9 mouse cellular contexts compared by ENCODE assay signal in genomic region chr8:107065511-107066496, GRCm38 (mm10). TPM values are rescaled to one million over a fixed set of nuclear protein-coding genes. Genes with fewer than 3 reads are reported as not detected.
DNase-seq lines count a peak whose midpoint lies in the region; ATAC-seq and TF ChIP-seq lines count a peak whose summit lies in the region.
"Had no signal": no experiment of that assay in that cellular context is flagged by ENCODE, and none has a peak within 500 bp of the region (broad histone marks: within the 10 kb centered on the region; RNA-seq: fewer than 3 reads in every experiment).

Gene Tmed6, minus strand, starts transcription at chr8:107065644.

- peaks cover 8% of the 10 kb centered on the region for H3K4me1 ChIP-seq in testis, adult 2 months (ENCODE audit: control insufficient read depth, insufficient read depth, low read length)
- peaks cover 6% of the 10 kb centered on the region; the same call in 1 of the 2 replicates for H3K4me1 ChIP-seq in kidney, adult 2 months (ENCODE audit: control insufficient read depth, insufficient read depth, low read length)
- no peaks in the 10 kb centered on the region for H3K4me1 ChIP-seq in lung, adult 2 months (ENCODE audit: control insufficient read depth, insufficient read depth, low read length)
- H3K4me1 ChIP-seq in forebrain, embryonic 11.5 days (replicated peaks; ENCODE audit: control insufficient read depth, insufficient read depth, low read length) = no peaks in the 10 kb centered on the region
- H3K4me1 ChIP-seq in midbrain, embryonic 11.5 days (ENCODE audit: control insufficient read depth, insufficient read depth, low read length) = no peaks in the 10 kb centered on the region

- H3K4me3 ChIP-seq in testis, adult 2 months (ENCODE audit: control insufficient read depth, low read depth, low read length) = no peak within 1 kb of the TSS
- H3K4me3 ChIP-seq in kidney, adult 2 months (ENCODE audit: insufficient read depth, low read depth, low read length) = no peak within 1 kb of the TSS
- H3K4me3 ChIP-seq in lung, adult 2 months (replicated peaks; ENCODE audit: extremely low read depth, low read depth, low read length) = no peak within 1 kb of the TSS
- no peak within 1 kb of the TSS for H3K4me3 ChIP-seq in forebrain, embryonic 11.5 days (ENCODE audit: low read depth, low read length)
- H3K4me3 ChIP-seq in midbrain, embryonic 11.5 days (ENCODE audit: low read depth, low read length) = no peak within 1 kb of the TSS
- H3K4me3 ChIP-seq: myocyte had no signal

- no peak within 1 kb of the TSS for H3K27ac ChIP-seq in testis, adult 2 months (ENCODE audit: control insufficient read depth, insufficient read depth, low read depth, low read length)
- peak within 1 kb of the TSS; percentile 18 for H3K27ac ChIP-seq in kidney, adult 2 months (ENCODE audit: insufficient read depth, low read depth, low read length)
- no peak within 1 kb of the TSS for H3K27ac ChIP-seq in forebrain, embryonic 11.5 days (ENCODE audit: low read depth, low read length)
- no peak within 1 kb of the TSS for H3K27ac ChIP-seq in midbrain, embryonic 11.5 days (ENCODE audit: low read depth, low read length)

- no peak for TF ChIP-seq CTCF in testis, adult 2 months (IDR thresholded peaks at IDR 0.05; ENCODE audit: control insufficient read depth, insufficient read depth, insufficient replicate concordance, low read depth, low read length)
- TF ChIP-seq CTCF in kidney, adult 2 months (conservative IDR thresholded peaks at IDR 0.05; ENCODE audit: insufficient read depth, insufficient read length, low read depth, low read length) = no peak
- TF ChIP-seq CTCF in lung, adult 2 months (IDR thresholded peaks at IDR 0.05; ENCODE audit: insufficient read depth, low read length) = no peak

- TF ChIP-seq POLR2A in testis, adult 2 months (IDR thresholded peaks at IDR 0.05; ENCODE audit: control insufficient read depth, low read depth, low read length) = no peak
- TF ChIP-seq POLR2A in kidney, adult 2 months (IDR thresholded peaks at IDR 0.05; ENCODE audit: low read depth, low read length) = no peak
- no peak for TF ChIP-seq POLR2A in lung, adult 2 months (IDR thresholded peaks at IDR 0.05; ENCODE audit: borderline replicate concordance, extremely low read depth, low read depth, low read length)

- H3K27me3 ChIP-seq in testis, adult 2 months (ENCODE audit: control insufficient read depth, insufficient read depth, low read length) = no peaks in the 10 kb centered on the region
- H3K27me3 ChIP-seq in kidney, adult 2 months (replicated peaks; ENCODE audit: control insufficient read depth, insufficient read depth, low read length) = no peaks in the 10 kb centered on the region
- no peaks in the 10 kb centered on the region for H3K27me3 ChIP-seq in forebrain, embryonic 11.5 days (ENCODE audit: control insufficient read depth, insufficient read depth, low read length)
- no peaks in the 10 kb centered on the region for H3K27me3 ChIP-seq in midbrain, embryonic 11.5 days (ENCODE audit: control insufficient read depth, insufficient read depth, low read length)

- H3K36me3 ChIP-seq in testis, adult 2 months (ENCODE audit: control insufficient read depth, insufficient read depth, low read length) = no peaks in the 10 kb centered on the region
- no peaks in the 10 kb centered on the region for H3K36me3 ChIP-seq in kidney, adult 2 months (ENCODE audit: control insufficient read depth, insufficient read depth, low read length)
- H3K36me3 ChIP-seq in forebrain, embryonic 11.5 days (ENCODE audit: control insufficient read depth, insufficient read depth, low read length) = no peaks in the 10 kb centered on the region; the same call in 1 of the 2 replicates
- H3K36me3 ChIP-seq in midbrain, embryonic 11.5 days (ENCODE audit: control insufficient read depth, insufficient read depth, low read length) = no peaks in the 10 kb centered on the region; the same call in 1 of the 2 replicates

- no peak within 1 kb of the TSS for H3K4me2 ChIP-seq in forebrain, embryonic 11.5 days (ENCODE audit: low read depth, low read length, severe bottlenecking)
- no peak within 1 kb of the TSS for H3K4me2 ChIP-seq in midbrain, embryonic 11.5 days

- H3K9me3 ChIP-seq in forebrain, embryonic 11.5 days (ENCODE audit: control insufficient read depth, low read length) = no peaks in the 10 kb centered on the region
- H3K9me3 ChIP-seq in midbrain, embryonic 11.5 days (ENCODE audit: control insufficient read depth, low read length) = no peaks in the 10 kb centered on the region

- H3K9ac ChIP-seq in forebrain, embryonic 11.5 days (ENCODE audit: low read length) = no peak within 1 kb of the TSS
- no peak within 1 kb of the TSS for H3K9ac ChIP-seq in midbrain, embryonic 11.5 days (ENCODE audit: low read length)

- ATAC-seq in forebrain, embryonic 11.5 days (replicated peaks; ENCODE audit: low FRiP score) = no peak
- ATAC-seq in midbrain, embryonic 11.5 days (ENCODE audit: low FRiP score) = no peak

- WGBS in kidney, adult 2 months = 42% methylated on average over 17 of the region's 17 CpGs
- 46% methylated on average over 17 of the region's 17 CpGs for WGBS in lung, adult 2 months
- 67% methylated on average over 17 of the region's 17 CpGs for WGBS in forebrain, embryonic 11.5 days
- WGBS in midbrain, embryonic 11.5 days = 64% methylated on average over 17 of the region's 17 CpGs

- no peak for DNase-seq in testis, postnatal 10 days (ENCODE audit: low spot score)
- DNase-seq in kidney, adult 2 months = peak; percentile 93
- DNase-seq in lung, adult 2 months = peak; percentile 35
- peak; percentile 32 for DNase-seq in yolk sac, embryonic 10.5 days (ENCODE audit: low spot score)
- no peak for DNase-seq in forebrain, embryonic 11.5 days (ENCODE audit: low spot score)
- DNase-seq in midbrain, embryonic 11.5 days (ENCODE audit: low spot score, missing footprints) = no peak
- no peak for DNase-seq in layer of hippocampus, adult 18-20 months (ENCODE audit: low spot score in 2 of 2)

RNA-seq across cellular contexts. Expression of gene Tmed6, which starts in this region (rescaled TPM):
- polyA plus RNA-seq in testis, adult 2 months (2012; rRNA removed) = 92.7 and 108 TPM in 2 replicates
- polyA plus RNA-seq in kidney, adult 2 months (2012; rRNA removed) = 55.0 and 65.3 TPM in 2 replicates
- 0.65 and 0.99 TPM in 2 replicates for polyA plus RNA-seq in lung, adult 2 months (2012; rRNA removed)
- polyA plus RNA-seq in forebrain, embryonic 11.5 days (2014; fragmentation: Nextera tagmentation; extraction: Ambion mirVana) = not detected in 2 replicates
- polyA plus RNA-seq in midbrain, embryonic 11.5 days (2014; fragmentation: Nextera tagmentation; extraction: Ambion mirVana) = not detected in 2 replicates
- not detected for total RNA-seq in layer of hippocampus, adult 18-20 months (2021)
- polyA plus RNA-seq: myocyte had no signal

Comparison
In these comparisons a context has a peak if more than half of its experiments do, and no peak if none do; other contexts are left out.
1. RNA of gene Tmed6 (polyA plus RNA-seq): 92.7 to 108 TPM in testis, adult 2 months and 55.0 to 65.3 TPM in kidney, adult 2 months; 0.65 to 0.99 TPM in lung, adult 2 months, not detected in forebrain, embryonic 11.5 days and not detected in midbrain, embryonic 11.5 days; every median in the first group is over 10 times any median in the second.
2. Peak in DNase-seq in lung, adult 2 months; RNA of the gene not detected or under 1 TPM.
3. DNase-seq: peak in kidney, adult 2 months (single experiment) and yolk sac, embryonic 10.5 days (single experiment); none in testis, postnatal 10 days (single experiment), forebrain, embryonic 11.5 days (single experiment), midbrain, embryonic 11.5 days (single experiment) and layer of hippocampus, adult 18-20 months (0 of 2).